Mouse (Mus musculus): ENCODE data around the gene E2f8. TPM values are rescaled to one million over a fixed set of nuclear protein-coding genes. Genes with fewer than 3 reads are reported as not detected.

Gene E2f8
- total and polyA plus RNA-seq, 2 experiments from 2014 or later, result 1.1 to 2.0 TPM

GRCm38 (mm10) chr7:48880591-48881481 lies 560 bp downstream of the E2f8 start:
- Histone ChIP-seq H3K36me3 (ENCODE audit: insufficient read depth) (no peaks in the 10 kb centered on the region), H3K4me1 (ENCODE audit: insufficient read depth) (no peaks in the 10 kb centered on the region), H3K4me3 (ENCODE audit: low read depth, low read length) (peak overlapping the region; percentile 68), H3K27ac (ENCODE audit: low read depth, low read length) (no peak overlapping the region), H3K4me2 (ENCODE audit: low read depth) (peak overlapping the region; percentile 100), H3K9me3 (ENCODE audit: low read length) (no peaks in the 10 kb centered on the region), H3K27me3 (ENCODE audit: insufficient read depth, low read length) (peaks cover 11% of the 10 kb centered on the region), H3K9ac (peak overlapping the region; percentile 44)
- ATAC-seq, result peak; percentile 98
- TF ChIP-seq CTCF (IDR thresholded peaks at IDR 0.05; ENCODE audit: low read depth), result no peak
- peak; percentile 97 for DNase-seq
- WGBS, result 1% methylated on average over 69 of the region's 77 CpGs

GRCm38 (mm10) chr7:48879574-48879973 lies 1.8 kb downstream of the E2f8 start:
- H3K9me3 ChIP-seq (ENCODE audit: low read length), result no peaks in the 10 kb centered on the region
- WGBS, result 40% methylated on average over 3 of the region's 3 CpGs
- no peaks in the 10 kb centered on the region for H3K4me1 ChIP-seq (ENCODE audit: insufficient read depth)
- H3K27ac ChIP-seq (ENCODE audit: low read depth, low read length), result no peak overlapping the region
- no peak overlapping the region; the same call in 1 of the 2 replicates for H3K4me2 ChIP-seq (ENCODE audit: low read depth)
- ATAC-seq (no peak), DNase-seq (no peak)
- H3K9ac ChIP-seq, result no peak overlapping the region
- no peak overlapping the region for H3K4me3 ChIP-seq (ENCODE audit: low read depth, low read length)
- TF ChIP-seq CTCF (IDR thresholded peaks at IDR 0.05; ENCODE audit: low read depth), result no peak
- H3K36me3 ChIP-seq (ENCODE audit: insufficient read depth), result no peaks in the 10 kb centered on the region
- H3K27me3 ChIP-seq (ENCODE audit: insufficient read depth, low read length), result peaks cover 11% of the 10 kb centered on the region

- no peak for DNase-seq
- no peak for TF ChIP-seq CTCF (IDR thresholded peaks at IDR 0.05; ENCODE audit: low read depth)
- no peak overlapping the region for H3K27ac ChIP-seq (ENCODE audit: low read depth, low read length)
- H3K36me3 ChIP-seq (ENCODE audit: insufficient read depth), result no peaks in the 10 kb centered on the region
- no peak overlapping the region for H3K4me3 ChIP-seq (ENCODE audit: low read depth, low read length)
- no peak for ATAC-seq
- no peaks in the 10 kb centered on the region for H3K4me1 ChIP-seq (ENCODE audit: insufficient read depth)
- H3K9ac ChIP-seq, result no peak overlapping the region
- peaks cover 6% of the 10 kb centered on the region for H3K27me3 ChIP-seq (ENCODE audit: insufficient read depth, low read length)
- 84% methylated on average over 15 of the region's 15 CpGs for WGBS
- no peaks in the 10 kb centered on the region for H3K9me3 ChIP-seq (ENCODE audit: low read length)
- H3K4me2 ChIP-seq (ENCODE audit: low read depth), result no peak overlapping the region
Measured at GRCm38 (mm10) chr7:48877786-48878390, 3.5 kb downstream of the E2f8 start.

GRCm38 (mm10) chr7:48876526-48876925 lies 4.9 kb downstream of the E2f8 start:
- Histone ChIP-seq H3K36me3 (ENCODE audit: insufficient read depth) (no peaks in the 10 kb centered on the region), H3K27ac (ENCODE audit: low read depth, low read length) (no peak overlapping the region), H3K4me1 (ENCODE audit: insufficient read depth) (no peaks in the 10 kb centered on the region), H3K9me3 (ENCODE audit: low read length) (no peaks in the 10 kb centered on the region), H3K27me3 (ENCODE audit: insufficient read depth, low read length) (no peaks in the 10 kb centered on the region; the same call in 1 of the 2 replicates), H3K4me2 (ENCODE audit: low read depth) (no peak overlapping the region), H3K4me3 (ENCODE audit: low read depth, low read length) (no peak overlapping the region), H3K9ac (no peak overlapping the region)
- 70% methylated on average over 4 of the region's 4 CpGs for WGBS
- peak; percentile 80 for TF ChIP-seq CTCF (IDR thresholded peaks at IDR 0.05; ENCODE audit: low read depth)
- DNase-seq (peak; percentile 74), ATAC-seq (no peak)

DNA sequence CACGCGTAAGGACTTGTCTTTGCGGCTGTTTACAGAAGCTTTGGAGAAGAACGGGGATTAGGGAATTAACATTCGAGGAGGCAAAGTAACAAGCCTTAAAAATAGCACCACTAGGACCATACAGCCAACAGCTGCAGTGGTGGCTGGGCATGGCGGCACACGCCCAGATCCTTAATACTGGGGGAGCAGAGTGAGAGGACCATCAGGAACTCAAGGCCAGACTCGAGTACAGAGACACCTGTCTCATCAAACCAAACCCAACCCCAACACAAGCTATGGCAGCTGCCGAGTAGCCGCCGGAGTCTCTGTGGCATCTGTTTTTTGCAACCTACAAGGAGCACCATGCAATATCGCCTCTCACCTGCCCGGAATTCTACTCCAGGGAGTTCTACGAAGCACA lies 6.3 kb downstream of the E2f8 start:
- H3K36me3 ChIP-seq (ENCODE audit: insufficient read depth), result no peaks in the 10 kb centered on the region
- no peak overlapping the region for H3K27ac ChIP-seq (ENCODE audit: low read depth, low read length)
- H3K4me1 ChIP-seq (ENCODE audit: insufficient read depth), result no peaks in the 10 kb centered on the region
- no peak for TF ChIP-seq CTCF (IDR thresholded peaks at IDR 0.05; ENCODE audit: low read depth)
- ATAC-seq (no peak), DNase-seq (no peak)
- WGBS, result 78% methylated on average over 14 of the region's 14 CpGs
- H3K9me3 ChIP-seq (ENCODE audit: low read length), result no peaks in the 10 kb centered on the region
- H3K4me3 ChIP-seq (ENCODE audit: low read depth, low read length), result no peak overlapping the region
- H3K9ac ChIP-seq, result no peak overlapping the region
- no peaks in the 10 kb centered on the region for H3K27me3 ChIP-seq (ENCODE audit: insufficient read depth, low read length)
- H3K4me2 ChIP-seq (ENCODE audit: low read depth), result no peak overlapping the region

- H3K9ac ChIP-seq, result no peak overlapping the region
- DNase-seq (no peak), ATAC-seq (no peak)
- H3K4me3 ChIP-seq (ENCODE audit: low read depth, low read length), result no peak overlapping the region
- no peak overlapping the region for H3K4me2 ChIP-seq (ENCODE audit: low read depth)
- H3K27ac ChIP-seq (ENCODE audit: low read depth, low read length), result no peak overlapping the region
- TF ChIP-seq CTCF (IDR thresholded peaks at IDR 0.05; ENCODE audit: low read depth), result no peak
- no peaks in the 10 kb centered on the region for H3K9me3 ChIP-seq (ENCODE audit: low read length)
- no peaks in the 10 kb centered on the region for H3K36me3 ChIP-seq (ENCODE audit: insufficient read depth)
- no peaks in the 10 kb centered on the region for H3K4me1 ChIP-seq (ENCODE audit: insufficient read depth)
- no peaks in the 10 kb centered on the region for H3K27me3 ChIP-seq (ENCODE audit: insufficient read depth, low read length)
- WGBS, result 89% methylated on average over 11 of the region's 11 CpGs
Measured at GRCm38 (mm10) chr7:48871292-48871691, 10.1 kb downstream of the E2f8 start.

DNA sequence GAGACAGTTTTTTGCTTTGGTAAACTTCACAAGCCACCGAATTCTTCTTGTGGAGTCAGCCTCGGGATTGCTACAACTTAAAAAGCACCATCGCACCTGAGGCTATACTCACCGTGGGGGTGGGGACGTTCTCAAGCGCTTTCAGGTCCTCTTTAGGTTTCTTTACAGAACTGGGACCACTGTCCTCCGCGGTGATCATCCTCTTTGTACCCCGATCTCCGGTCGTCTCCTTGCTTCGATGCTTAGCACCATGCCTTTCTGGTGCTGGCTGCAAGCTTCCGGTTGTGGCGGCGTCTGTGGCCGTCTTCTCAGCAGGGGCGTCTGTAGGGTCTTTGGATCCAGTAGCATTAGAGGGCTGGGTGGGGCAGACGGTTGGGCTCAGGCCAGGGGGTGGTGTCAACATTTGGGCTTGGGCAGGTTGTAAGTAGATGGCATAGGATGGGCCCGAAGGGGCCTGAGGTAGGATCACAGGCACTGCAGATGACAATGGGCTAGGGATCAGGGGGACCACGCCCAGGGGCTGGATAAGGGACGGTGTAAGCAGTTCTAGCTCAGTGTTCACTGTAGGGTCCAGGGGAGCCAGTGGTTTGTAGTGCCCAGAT lies 10.7 kb downstream of the E2f8 start:
- no peak overlapping the region for H3K4me2 ChIP-seq (ENCODE audit: low read depth)
- no peaks in the 10 kb centered on the region for H3K27me3 ChIP-seq (ENCODE audit: insufficient read depth, low read length)
- no peaks in the 10 kb centered on the region for H3K9me3 ChIP-seq (ENCODE audit: low read length)
- no peak overlapping the region for H3K9ac ChIP-seq
- no peaks in the 10 kb centered on the region for H3K36me3 ChIP-seq (ENCODE audit: insufficient read depth)
- DNase-seq (no peak), ATAC-seq (no peak)
- no peak for TF ChIP-seq CTCF (IDR thresholded peaks at IDR 0.05; ENCODE audit: low read depth)
- H3K4me3 ChIP-seq (ENCODE audit: low read depth, low read length), result no peak overlapping the region
- H3K27ac ChIP-seq (ENCODE audit: low read depth, low read length), result no peak overlapping the region
- WGBS, result 92% methylated on average over 21 of the region's 21 CpGs
- H3K4me1 ChIP-seq (ENCODE audit: insufficient read depth), result no peaks in the 10 kb centered on the region
